ENCODE assay signal across 28 mouse cellular contexts in genomic region chr13:92798830-92799229, GRCm38 (mm10). TPM values are rescaled to one million over a fixed set of nuclear protein-coding genes. Genes with fewer than 3 reads are reported as not detected.
"Had no signal": no experiment of that assay in that cellular context is flagged by ENCODE, and none has a peak within 500 bp of the region (broad histone marks: within the 10 kb centered on the region; RNA-seq: fewer than 3 reads in every experiment).

No protein-coding gene starts in this region.

- H3K9me3 ChIP-seq: embryonic facial prominence, embryonic 12.5 days; embryonic facial prominence, embryonic 13.5 days; embryonic facial prominence, embryonic 15.5 days; forebrain, embryonic 10.5 days; forebrain, embryonic 12.5 days; forebrain, embryonic 13.5 days; forebrain, embryonic 15.5 days; heart, embryonic 10.5 days had no signal

- H3K36me3 ChIP-seq: embryonic facial prominence, embryonic 12.5 days; embryonic facial prominence, embryonic 13.5 days; embryonic facial prominence, embryonic 15.5 days; forebrain, embryonic 10.5 days; forebrain, embryonic 12.5 days; forebrain, embryonic 15.5 days; heart, embryonic 10.5 days had no signal

- H3K4me3 ChIP-seq: embryonic facial prominence, embryonic 12.5 days; embryonic facial prominence, embryonic 13.5 days; embryonic facial prominence, embryonic 15.5 days; erythroblast, embryonic 14.5 days; forebrain, embryonic 10.5 days; forebrain, embryonic 12.5 days; forebrain, embryonic 13.5 days; forebrain, embryonic 15.5 days; gastrocnemius, adult 2 months; heart, adult 2 months; heart, embryonic 10.5 days had no signal

- ATAC-seq: forebrain, embryonic 13.5 days; forebrain, embryonic 14.5 days; forebrain, embryonic 15.5 days; forebrain, embryonic 16.5 days; forebrain, postnatal 0 days had no signal

- H3K27ac ChIP-seq: embryonic facial prominence, embryonic 12.5 days; embryonic facial prominence, embryonic 13.5 days; forebrain, embryonic 10.5 days; forebrain, embryonic 12.5 days; forebrain, embryonic 13.5 days; forebrain, embryonic 15.5 days; gastrocnemius, adult 2 months; heart, adult 2 months; heart, embryonic 10.5 days had no signal

- H3K9ac ChIP-seq: embryonic facial prominence, embryonic 12.5 days; embryonic facial prominence, embryonic 13.5 days; embryonic facial prominence, embryonic 15.5 days; forebrain, embryonic 12.5 days; forebrain, embryonic 13.5 days; forebrain, embryonic 15.5 days; forebrain, postnatal 0 days had no signal

- H3K4me2 ChIP-seq: embryonic facial prominence, embryonic 12.5 days; embryonic facial prominence, embryonic 13.5 days; embryonic facial prominence, embryonic 15.5 days; forebrain, embryonic 12.5 days; forebrain, embryonic 13.5 days; forebrain, embryonic 15.5 days had no signal

- DNase-seq: cerebellum, adult 8-10 months; cerebellum, adult 9-10 months; cerebellum, adult 9-11 months; cerebellum, postnatal 10 days; cerebellum, postnatal 14 days; cerebellum, postnatal 25 days; cerebellum, postnatal 36 days; embryo, embryonic 11 days; forebrain, postnatal 0 days; gastrocnemius, adult 2 months; gastrocnemius, postnatal 10 days; gastrocnemius, postnatal 14 days; gastrocnemius, postnatal 25 days; gastrocnemius, postnatal 36 days; heart, adult 11 months; heart, adult 18-20 months; heart, adult 2 months had no signal

RNA-seq across cellular contexts. Expression of gene Thbs4, which starts 4.2 kb away (rescaled TPM):
- polyA plus RNA-seq: erythroblast, embryonic 14.5 days had no signal
